Mouse (Mus musculus) kidney, embryonic 14.5 days (tissue): Measurements from ENCODE around the gene Hykk. TPM values are rescaled to one million over a fixed set of nuclear protein-coding genes. Genes with fewer than 3 reads are reported as not detected.

Source experiments
- ATAC-seq: fragments of 200-750 bp; cut with Nextera tagmentation; 2 replicates; pipeline ENCODE4 v1.8.0; 2017; ENCODE audit warnings: moderate number of reproducible peaks, mild to moderate bottlenecking, moderate TSS enrichment, moderate library complexity; ENCODE audit not compliant: low FRiP score, low TSS enrichment
- H3K27ac ChIP-seq: fragments of 300-500 bp; sonication (generic); 2 replicates; pipeline ENCODE4 v1.5.1; 2014; ENCODE audit warnings: low read depth, mild to moderate bottlenecking, low read length, moderate library complexity, mixed read lengths
- H3K27me3 ChIP-seq: fragments of 300-500 bp; sonication (generic); 2 replicates; pipeline ENCODE4 v1.6.1; 2014; ENCODE audit warnings: mild to moderate bottlenecking, low read length; ENCODE audit not compliant: control insufficient read depth, insufficient read depth
- H3K36me3 ChIP-seq: fragments of 300-500 bp; sonication (generic); 2 replicates; pipeline ENCODE4 v1.6.1; 2014; ENCODE audit warnings: low read length, mixed read lengths; ENCODE audit not compliant: control insufficient read depth, insufficient read depth
- H3K4me1 ChIP-seq: fragments of 300-500 bp; sonication (generic); 2 replicates; pipeline ENCODE4 v1.6.1; 2014; ENCODE audit warnings: low read length, mixed read lengths; ENCODE audit not compliant: control insufficient read depth, insufficient read depth
- H3K4me2 ChIP-seq: fragments of 300-500 bp; sonication (generic); replicated peaks from 2 replicates; pipeline ENCODE4 v1.6.1; 2014; ENCODE audit warnings: low read depth, mild to moderate bottlenecking, low read length
- H3K4me3 ChIP-seq: fragments of 300-500 bp; sonication (generic); 2 replicates; pipeline ENCODE4 v1.5.1; 2014; ENCODE audit warnings: mild to moderate bottlenecking, low read length
- H3K9ac ChIP-seq: fragments of 300-500 bp; sonication (generic); 2 replicates; pipeline ENCODE4 v1.6.1; 2014; ENCODE audit warnings: low read depth, mild to moderate bottlenecking, low read length, moderate library complexity
- H3K9me3 ChIP-seq: fragments of 300-500 bp; sonication (generic); 2 replicates; pipeline ENCODE4 v1.6.1; 2016; ENCODE audit warnings: low read length; ENCODE audit not compliant: control insufficient read depth
- WGBS: fragments of 180-500 bp; shearing (Covaris S2); extraction: QIAGEN DNeasy Blood & Tissue Kit; methylation state at CpG from one replicate; pipeline ENCODE4 v1.1.7; 2014; 5-methylcytosine and 5-hydroxymethylcytosine counted together
- polyA plus RNA-seq: library from polyadenylated mRNA; unstranded; fragments of >200 nt; fragmentation: Nextera tagmentation; extraction: Ambion mirVana; gene quantifications from 2 replicates; pipeline ENCODE4 v1.2.1, GENCODE M21; 2014

The Hykk gene
- polyA plus RNA-seq, 1 experiment from 2014 or later: 5.1 TPM

GRCm38 (mm10) chr9:54994381-54994780 is 77.3 kb downstream of the Hykk start:
- H3K4me3 ChIP-seq: no peak overlapping the region

DNA sequence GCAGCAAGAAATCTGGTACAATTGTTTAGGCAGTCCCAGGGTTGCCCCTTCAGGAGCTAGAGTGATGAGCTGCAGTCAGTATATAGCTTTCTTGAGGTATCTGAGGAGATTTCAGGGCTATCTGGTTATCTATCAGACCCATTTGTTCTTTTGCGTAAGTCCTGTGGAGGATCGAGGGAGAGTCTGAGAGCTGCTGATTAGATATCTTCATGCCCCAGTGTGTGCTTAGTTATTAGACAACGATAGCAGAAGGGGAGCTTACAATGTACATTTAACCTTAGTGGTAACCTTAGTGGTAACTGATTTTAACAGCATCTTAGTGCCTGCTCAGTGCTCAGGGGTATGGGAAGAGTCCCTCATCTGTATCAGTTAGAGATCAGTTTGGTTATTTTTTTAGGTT is 78.6 kb downstream of the Hykk start:
- Histone ChIP-seq H3K9me3 (no peaks in the 10 kb centered on the region), H3K4me1 (no peaks in the 10 kb centered on the region), H3K27me3 (no peaks in the 10 kb centered on the region), H3K4me2 (no peak overlapping the region), H3K36me3 (no peaks in the 10 kb centered on the region), H3K27ac (no peak overlapping the region), H3K4me3 (no peak overlapping the region), H3K9ac (no peak overlapping the region)
- ATAC-seq: no peak
- WGBS: 88% methylated on average over 3 of the region's 3 CpGs

More at GRCm38 (mm10) chr9:54994381-54994780, 77.3 kb downstream of the Hykk start:
- Histone ChIP-seq H3K27me3 (no peaks in the 10 kb centered on the region), H3K9ac (no peak overlapping the region), H3K4me2 (no peak overlapping the region), H3K9me3 (no peaks in the 10 kb centered on the region), H3K4me1 (no peaks in the 10 kb centered on the region), H3K27ac (no peak overlapping the region), H3K36me3 (no peaks in the 10 kb centered on the region)
- ATAC-seq: no peak
- WGBS: 54% methylated on average over 3 of the region's 3 CpGs

Other genes with a start within 250 kb of the Hykk start
- gene Dnaja4, start 218.4 kb upstream of the Hykk start, polyA plus RNA-seq: 1.9 and 3.0 TPM in 2 replicates
- gene Wdr61, start 182.8 kb upstream of the Hykk start, polyA plus RNA-seq: 162 and 192 TPM in 2 replicates
- gene Crabp1, start 152.5 kb upstream of the Hykk start, polyA plus RNA-seq: 103 and 140 TPM in 2 replicates
- 26.7 and 49.9 TPM in 2 replicates for gene Ireb2, start 53.5 kb upstream of the Hykk start, polyA plus RNA-seq
- 336 and 387 TPM in 2 replicates for gene Psma4, start 33.5 kb downstream of the Hykk start, polyA plus RNA-seq
- gene AY074887, start 33.7 kb downstream of the Hykk start, polyA plus RNA-seq: 0.80 and 1.4 TPM in 2 replicates
- 0.17 and 0.72 TPM in 2 replicates for gene Chrna5, start 63.6 kb downstream of the Hykk start, polyA plus RNA-seq
- gene Chrna3, start 109.3 kb downstream of the Hykk start, polyA plus RNA-seq: 0.14 and 0.15 TPM in 2 replicates
- gene Chrnb4, start 131.5 kb downstream of the Hykk start, polyA plus RNA-seq: 0.77 and 1.6 TPM in 2 replicates
- 37.6 and 40.8 TPM in 2 replicates for gene Ube2q2, start 231.6 kb downstream of the Hykk start, polyA plus RNA-seq